Mouse (Mus musculus) layer of hippocampus, postnatal 14 days (tissue): ENCODE data around the gene Glmp. TPM values are rescaled to one million over a fixed set of nuclear protein-coding genes. Genes with fewer than 3 reads are reported as not detected.
"Not testable (repeated sequence)": the region's sequence is repeated elsewhere in the genome, so short reads cannot be mapped to it uniquely, and the experiment has no call there.

Experiments used
- DNase-seq, 2 experiments: peaks; one replicate each; pipeline ENCODE4 v3.0.0; 2021 to 2022; ENCODE audit warnings: low spot score in 2 of 2, mixed read lengths in 1 of 2
- long read RNA-seq, 2 experiments: library from polyadenylated mRNA; stranded (forward); transcript quantifications; one replicate each; pipeline ENCODE4 v2.0.0; 2021
- total RNA-seq, 2 experiments: library from RNA; stranded (reverse); gene quantifications; 2 replicates each; pipeline ENCODE4 v1.2.3; 2021

The Glmp gene
- 10 to 100 TPM; 86.2 to 90.2 TPM for total RNA-seq
- long read RNA-seq, experiment 1, full-length matches to known transcripts: 41 of 43 reads
- long read RNA-seq, experiment 1, partial matches to known transcripts: 0 of 43 reads
- long read RNA-seq, experiment 1, other reads (novel, unspliced or antisense): 2 of 43 reads
- long read RNA-seq, experiment 2, full-length matches to known transcripts: 69 of 75 reads
- long read RNA-seq, experiment 2, partial matches to known transcripts: 2 of 75 reads
- long read RNA-seq, experiment 2, other reads (novel, unspliced or antisense): 4 of 75 reads

DNA sequence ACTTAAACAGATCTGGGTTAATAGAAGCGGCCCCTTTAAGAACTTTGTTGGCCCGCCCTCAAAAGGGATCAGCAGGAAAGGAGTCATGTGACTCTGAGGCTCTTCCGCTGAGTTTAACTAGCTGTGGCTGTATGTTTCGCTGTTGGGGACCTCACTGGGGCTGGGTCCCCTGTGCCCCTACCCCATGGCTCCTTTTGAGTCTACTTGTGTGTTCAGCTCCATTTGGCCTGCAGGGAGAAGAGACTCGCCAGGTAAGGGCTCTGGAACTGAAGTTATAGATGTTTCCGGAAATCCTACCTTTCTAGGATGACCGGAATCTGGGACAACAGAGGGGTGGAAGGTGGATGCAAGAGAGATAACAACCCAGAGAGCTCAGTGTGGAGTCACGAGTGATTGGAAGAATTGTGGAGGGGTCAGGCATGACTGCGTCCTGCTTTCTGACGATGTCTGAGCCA is at the start of gene Glmp:
Glmp (plus strand) TSS at position 73 of the 455 bp plus-strand sequence.
- DNase-seq: peak; percentile 50 to 70

DNA sequence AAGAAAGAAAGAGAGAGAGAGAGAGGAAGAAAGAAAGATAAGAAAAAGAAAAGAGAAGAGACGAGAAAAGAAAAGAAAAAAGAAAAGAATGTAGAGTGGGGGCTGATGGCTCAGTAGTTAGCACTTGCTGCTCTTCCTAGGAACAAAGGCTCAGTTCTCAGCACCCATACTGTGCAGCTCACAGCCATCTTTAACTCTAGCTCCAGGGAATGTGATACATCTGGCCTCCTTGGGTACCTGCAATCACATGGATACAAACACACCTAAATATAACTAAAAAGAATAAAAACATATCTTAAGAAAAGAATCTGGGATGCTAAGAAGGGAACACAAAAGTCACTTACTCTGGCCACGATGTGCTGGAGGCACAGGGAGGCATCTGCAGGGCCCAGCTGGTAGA is 48.7 kb upstream of the Glmp start:
- DNase-seq: no peak

DNA sequence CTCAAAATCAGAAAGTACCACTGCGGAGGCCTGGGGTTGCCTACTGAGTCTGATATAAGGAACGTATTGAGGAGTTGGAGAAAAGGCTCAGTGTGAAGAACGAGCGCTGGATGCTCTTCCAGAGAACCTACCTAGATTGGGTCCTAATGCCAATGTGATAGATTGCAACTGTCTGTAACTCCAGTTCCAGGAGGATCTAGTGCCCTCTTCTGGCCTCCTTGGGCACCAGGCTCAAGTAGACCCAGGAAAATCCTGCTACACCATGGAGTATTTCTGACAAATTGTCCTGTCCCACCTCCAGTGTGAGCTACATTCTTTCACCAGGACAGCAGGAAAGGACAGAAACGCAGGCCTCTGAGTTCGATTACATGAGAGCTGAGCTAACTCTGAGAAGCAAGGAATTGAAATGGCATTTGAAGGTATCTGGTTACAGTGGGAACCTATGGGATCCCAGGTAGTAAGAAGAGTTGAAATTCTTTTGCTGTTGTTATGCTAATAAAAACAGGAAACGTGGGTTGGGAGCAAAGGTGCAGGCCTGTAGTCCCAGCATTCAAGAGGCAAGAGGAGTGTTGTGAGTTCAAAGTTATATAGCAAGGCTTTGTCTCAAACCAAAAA is 48.2 kb upstream of the Glmp start:
- peak; percentile 17 to 28 for DNase-seq

- no peak for DNase-seq
Measured at GRCm38 (mm10) chr3:88280035-88280434, 44.8 kb upstream of the Glmp start.

- not testable (repeated sequence) for DNase-seq
Measured at GRCm38 (mm10) chr3:88281141-88281916, 43.5 kb upstream of the Glmp start.

GRCm38 (mm10) chr3:88284815-88285564 is 39.8 kb upstream of the Glmp start:
- DNase-seq: not testable (repeated sequence)

GRCm38 (mm10) chr3:88285565-88285895 is 39.3 kb upstream of the Glmp start:
- not testable (repeated sequence) for DNase-seq

- DNase-seq: no peak
Measured at GRCm38 (mm10) chr3:88287110-88287509, 37.7 kb upstream of the Glmp start, which contains the start of gene Gm38392. Gene Gm38392, minus strand, starts transcription at chr3:88287210.

DNA sequence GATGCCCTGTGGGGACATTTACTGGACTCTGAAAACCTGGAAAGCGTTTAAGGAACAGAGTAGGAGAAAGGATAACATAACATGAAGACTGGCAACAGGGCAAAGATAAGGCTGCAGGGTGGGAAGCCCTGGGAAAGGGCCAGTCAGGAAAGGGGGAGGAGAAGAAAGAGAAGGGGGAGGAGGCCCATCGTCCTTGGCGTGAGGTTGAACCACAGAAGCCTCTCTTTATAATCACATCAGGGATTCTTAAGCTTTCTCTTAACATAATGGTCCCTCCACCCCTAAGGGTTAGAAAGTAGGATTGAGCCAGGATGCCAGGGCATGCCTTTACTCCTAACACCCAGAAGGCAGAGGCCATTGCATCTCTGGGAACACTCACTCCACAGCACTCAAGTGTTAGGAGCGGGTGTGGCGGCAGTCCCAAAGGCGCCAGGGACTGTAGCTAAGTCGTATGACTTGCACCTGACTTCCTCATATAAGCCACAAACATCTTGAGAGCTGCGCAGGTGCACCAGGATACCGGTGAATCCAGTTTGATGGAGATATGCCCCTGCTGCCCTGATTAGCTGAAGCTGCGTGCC is 36.6 kb upstream of the Glmp start:
- not testable (repeated sequence) for DNase-seq

GRCm38 (mm10) chr3:88291970-88292369 is 32.9 kb upstream of the Glmp start:
- no peak for DNase-seq

GRCm38 (mm10) chr3:88295272-88295671 is 29.6 kb upstream of the Glmp start:
- not testable (repeated sequence) for DNase-seq

GRCm38 (mm10) chr3:88296110-88296560 is 28.7 kb upstream of the Glmp start:
- DNase-seq: no peak

DNA sequence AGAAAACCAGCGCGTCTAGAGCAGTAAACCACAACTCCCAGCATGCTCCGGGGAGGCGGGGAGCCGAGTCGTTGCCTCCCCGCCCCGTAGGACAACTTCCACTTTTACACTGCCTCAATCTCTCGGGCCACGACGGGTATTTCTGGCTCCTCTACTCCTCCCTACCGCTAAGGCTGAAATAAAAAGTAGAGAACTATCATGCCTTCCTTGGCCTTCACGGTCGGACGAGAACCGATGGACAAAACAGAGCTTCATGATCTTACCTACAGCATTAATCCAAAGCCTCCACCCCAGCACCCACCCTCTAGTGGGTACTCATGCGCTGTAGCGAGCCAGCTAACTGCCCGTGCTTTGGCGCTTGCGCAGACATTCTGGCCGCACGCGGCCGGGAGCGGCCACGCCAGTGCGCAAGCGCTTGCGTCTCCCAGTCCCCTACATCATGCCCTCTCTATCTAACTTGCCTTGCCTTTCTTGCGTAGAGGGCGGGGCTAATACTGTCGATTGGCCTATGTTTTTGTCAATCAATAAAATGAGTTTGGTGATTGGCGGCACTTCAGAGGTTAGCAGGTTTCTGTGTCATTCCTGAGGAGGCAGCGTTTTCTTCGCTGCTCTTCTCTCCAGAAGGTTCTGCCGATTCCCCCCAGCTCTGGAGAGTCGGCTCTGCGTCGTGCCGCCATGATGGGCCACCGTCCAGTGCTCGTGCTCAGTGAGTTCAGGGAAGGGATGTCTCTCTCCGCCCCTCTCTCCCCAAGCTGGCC is 28.1 kb upstream of the Glmp start, which contains the start of the genes Tsacc and Cct3:
Tsacc (minus strand) TSS at position 439 of the 758 bp plus-strand sequence.
Cct3 (plus strand) TSS at position 556 of the 758 bp plus-strand sequence.
- peak; percentile 94 to 98 for DNase-seq

DNA sequence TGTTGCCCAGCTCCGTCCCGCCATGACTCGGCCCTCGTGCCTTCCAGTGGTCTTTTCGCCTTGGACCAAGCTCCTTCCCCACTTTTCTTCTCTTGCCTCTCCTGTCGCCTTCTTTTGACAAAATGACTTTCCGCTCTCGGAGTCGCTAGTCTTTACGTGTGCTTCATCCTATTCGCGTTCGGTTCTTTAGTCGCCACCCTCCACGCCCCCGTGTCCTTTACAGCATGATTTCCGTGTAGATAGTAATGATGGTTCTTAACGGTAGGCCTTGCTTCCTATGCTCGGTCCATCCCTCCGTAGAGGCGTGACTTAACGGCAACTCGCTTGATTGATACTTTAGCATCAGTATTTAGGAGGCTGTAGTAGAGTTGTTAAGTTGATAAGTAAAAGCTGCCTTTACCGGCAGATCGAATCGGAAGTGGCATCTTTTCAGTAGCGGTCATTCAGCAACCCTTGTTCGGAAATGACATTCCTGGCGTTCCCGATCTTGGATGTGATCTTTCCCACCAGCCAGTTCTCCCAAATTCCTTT is 27.4 kb upstream of the Glmp start:
- DNase-seq: peak in 1 of 2 experiments; percentile 56

GRCm38 (mm10) chr3:88299172-88299571 is 25.7 kb upstream of the Glmp start:
- no peak for DNase-seq

DNA sequence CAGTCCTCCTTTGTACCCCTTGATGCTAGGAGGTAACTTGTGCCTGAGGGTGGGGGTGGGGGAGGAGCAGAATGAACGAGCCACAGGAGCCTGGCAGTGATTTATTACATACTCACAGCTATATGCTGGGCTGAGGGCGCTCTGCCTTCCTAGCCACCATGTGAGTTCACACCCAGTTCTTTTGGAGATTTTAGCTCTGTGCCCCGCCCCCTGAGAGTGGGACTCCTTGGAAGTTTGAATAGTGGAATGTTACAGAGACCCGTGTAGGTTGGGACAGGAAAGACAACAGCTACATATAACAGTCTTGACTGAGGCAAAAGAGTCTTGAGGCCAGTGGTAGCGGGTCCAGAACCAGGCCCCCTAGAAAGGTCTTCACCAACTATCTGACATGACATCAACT is 4.1 kb downstream of the Glmp start:
- DNase-seq: no peak

GRCm38 (mm10) chr3:88331282-88331681 is 6.5 kb downstream of the Glmp start:
- no peak for DNase-seq

DNA sequence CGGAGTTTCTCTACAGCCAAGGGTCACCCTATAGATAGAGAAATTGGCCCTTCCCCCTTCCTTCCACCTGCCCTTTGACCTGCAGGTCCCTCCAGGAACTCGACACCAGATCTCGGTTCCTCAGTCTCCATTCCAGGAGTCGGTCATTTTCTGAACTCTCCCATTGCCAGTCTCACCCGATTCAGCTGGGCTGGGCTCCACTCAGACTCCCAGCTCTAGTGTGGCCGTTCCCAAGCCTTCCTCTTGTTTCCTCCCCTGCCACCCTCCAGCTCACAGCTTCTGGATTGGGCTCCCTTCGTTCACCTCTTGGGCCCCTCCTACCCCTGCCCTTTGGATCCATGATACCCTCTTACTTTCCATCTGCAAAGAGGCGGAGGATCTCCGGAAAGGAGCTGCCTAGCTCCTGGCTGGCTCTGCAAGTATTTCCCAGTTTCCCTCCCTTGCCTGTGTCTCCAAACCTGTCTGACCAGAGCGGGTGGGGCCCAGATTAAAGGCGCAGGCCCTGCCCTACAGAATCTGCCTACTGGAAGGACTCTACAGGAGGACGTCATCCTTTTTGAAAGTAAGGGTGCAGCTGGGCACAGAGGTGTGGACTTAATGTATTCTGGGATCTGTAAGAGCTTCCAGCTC is 9.3 kb downstream of the Glmp start:
- no peak for DNase-seq

DNA sequence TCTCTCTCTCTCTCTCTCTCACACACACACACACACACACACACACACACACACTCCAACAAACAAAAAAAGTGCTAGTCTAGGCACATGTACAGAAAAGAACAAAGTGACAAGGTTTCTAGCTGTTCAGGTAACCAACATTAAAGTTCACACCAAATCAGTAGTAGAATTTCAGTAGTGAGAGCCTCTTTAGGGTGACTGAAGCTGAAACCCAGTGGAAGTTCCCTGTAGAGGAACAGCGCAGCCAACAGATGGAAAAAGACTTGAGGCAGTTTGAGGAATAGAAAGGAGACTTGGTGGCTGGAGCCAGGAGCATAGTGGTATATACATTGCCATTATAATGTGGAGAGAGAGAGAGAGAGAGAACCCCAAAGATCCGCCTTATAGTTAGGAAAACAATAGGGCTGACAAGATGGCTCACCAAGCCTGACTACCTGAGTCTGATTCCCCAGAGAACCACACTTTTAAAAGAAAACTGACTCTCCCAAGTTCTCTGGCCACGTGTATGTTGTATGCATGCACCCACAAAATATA is 10.1 kb downstream of the Glmp start:
- DNase-seq: no peak
